Mouse (Mus musculus) urinary bladder, adult 2 months (tissue): Measurements from ENCODE around the gene Cep19. TPM values are rescaled to one million over a fixed set of nuclear protein-coding genes. Genes with fewer than 3 reads are reported as not detected.
"Not testable (repeated sequence)": the region's sequence is repeated elsewhere in the genome, so short reads cannot be mapped to it uniquely, and the experiment has no call there.

Source experiments
- DNase-seq: peaks from one replicate; pipeline ENCODE4 v3.0.0; 2022; ENCODE audit warnings: low spot score
- polyA plus RNA-seq: library from polyadenylated mRNA; depleted of rRNA; stranded (reverse); fragments of >200 nt; gene quantifications from 2 replicates; pipeline ENCODE4 v1.2.3, GENCODE M21; 2012; rRNA removed

The Cep19 gene
- 19.4 and 20.3 TPM in 2 replicates for polyA plus RNA-seq

DNA sequence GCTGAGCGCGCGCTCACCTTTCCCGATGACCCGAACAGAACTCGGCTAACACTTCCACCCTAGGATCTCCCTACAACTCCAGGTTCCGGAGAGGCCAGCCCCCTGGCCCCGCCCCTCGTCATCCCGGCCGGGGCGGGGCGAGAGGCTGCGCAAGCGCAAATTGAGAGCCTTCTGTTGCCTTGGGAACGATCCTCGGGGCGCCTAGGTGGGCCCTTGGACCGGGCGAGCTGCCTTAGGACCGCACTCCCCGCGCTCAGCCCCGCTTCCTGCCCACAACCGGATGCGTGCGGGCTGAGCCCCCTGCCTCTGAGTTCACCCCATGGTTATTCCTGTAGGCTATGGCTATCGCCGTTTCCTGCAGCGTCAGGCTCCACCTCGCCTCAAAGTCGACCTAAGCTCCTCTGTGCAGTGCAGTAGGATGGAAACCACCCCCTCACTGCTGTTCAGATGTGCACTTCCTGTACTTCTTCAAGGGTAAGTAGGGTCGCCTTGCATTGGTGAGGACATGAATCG, at the start of gene Cep19, which contains the start of gene Pigx:
Gene Cep19, plus strand, starts transcription at position 163 of the 513 bp plus-strand sequence.
Gene Pigx, minus strand, starts transcription at position 103 of the 513 bp plus-strand sequence.
- DNase-seq, result peak; percentile 86

DNA sequence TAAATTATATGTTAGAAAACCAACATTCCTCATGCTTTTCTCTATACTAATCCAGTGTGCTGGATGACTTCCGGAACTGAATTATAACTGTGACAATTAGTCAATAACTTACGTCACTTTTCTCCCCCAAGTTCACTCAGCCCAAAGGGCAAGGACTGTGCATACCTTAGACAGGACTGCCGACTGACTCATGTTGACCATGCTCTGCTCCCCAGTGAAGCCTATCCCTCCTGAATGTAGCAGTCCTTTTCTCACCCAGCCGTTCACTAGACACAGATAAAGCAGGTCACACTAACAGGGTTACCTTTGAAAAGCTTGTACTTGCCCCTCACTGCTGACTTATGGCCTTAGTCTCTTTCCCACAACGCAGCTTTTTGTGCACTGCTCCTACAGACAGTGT, 40.8 kb upstream of the Cep19 start:
- no peak for DNase-seq

- no peak for DNase-seq
Measured at GRCm38 (mm10) chr16:32059840-32060523, 39.6 kb upstream of the Cep19 start.

DNA sequence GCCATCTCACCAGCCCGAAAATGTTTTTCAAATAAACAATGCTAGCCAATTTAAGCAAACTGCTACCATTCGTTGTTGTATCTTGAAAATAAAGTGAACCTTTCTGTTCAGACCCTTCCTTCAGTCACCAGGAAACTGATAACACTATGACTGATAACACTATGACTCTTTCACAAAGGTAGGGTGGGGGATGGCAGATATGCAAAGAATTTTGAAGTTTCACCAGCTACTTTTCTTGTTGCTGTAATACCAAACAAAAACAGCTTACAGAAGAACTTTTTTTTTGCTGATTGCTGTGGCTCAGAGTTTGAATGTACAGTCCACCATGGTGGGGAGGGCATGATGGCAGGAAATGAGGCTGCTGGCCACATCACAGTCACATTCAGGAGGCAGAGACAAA, 37.4 kb upstream of the Cep19 start:
- no peak for DNase-seq

GRCm38 (mm10) chr16:32063900-32064299, 35.7 kb upstream of the Cep19 start:
- no peak for DNase-seq

DNA sequence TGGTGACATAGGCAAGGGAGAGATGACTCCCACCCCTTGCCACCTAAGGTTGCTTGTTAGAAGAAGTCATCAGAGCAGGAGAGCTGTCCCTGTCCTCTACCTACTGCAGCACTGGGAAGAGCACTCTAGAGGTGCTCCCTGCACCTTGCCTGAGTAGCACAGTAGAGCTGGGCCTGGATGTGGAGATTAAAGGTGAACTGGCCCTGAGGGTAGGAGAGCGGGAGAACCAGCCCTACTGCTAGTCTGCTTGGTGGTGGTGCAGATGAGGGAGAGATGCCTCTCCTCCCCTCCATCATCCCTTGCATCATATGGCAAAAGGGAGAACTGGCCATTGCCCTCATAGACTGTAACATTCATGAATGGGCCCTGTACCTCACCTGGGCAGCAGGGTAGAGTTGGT, 32.7 kb upstream of the Cep19 start:
- DNase-seq, result no peak

DNA sequence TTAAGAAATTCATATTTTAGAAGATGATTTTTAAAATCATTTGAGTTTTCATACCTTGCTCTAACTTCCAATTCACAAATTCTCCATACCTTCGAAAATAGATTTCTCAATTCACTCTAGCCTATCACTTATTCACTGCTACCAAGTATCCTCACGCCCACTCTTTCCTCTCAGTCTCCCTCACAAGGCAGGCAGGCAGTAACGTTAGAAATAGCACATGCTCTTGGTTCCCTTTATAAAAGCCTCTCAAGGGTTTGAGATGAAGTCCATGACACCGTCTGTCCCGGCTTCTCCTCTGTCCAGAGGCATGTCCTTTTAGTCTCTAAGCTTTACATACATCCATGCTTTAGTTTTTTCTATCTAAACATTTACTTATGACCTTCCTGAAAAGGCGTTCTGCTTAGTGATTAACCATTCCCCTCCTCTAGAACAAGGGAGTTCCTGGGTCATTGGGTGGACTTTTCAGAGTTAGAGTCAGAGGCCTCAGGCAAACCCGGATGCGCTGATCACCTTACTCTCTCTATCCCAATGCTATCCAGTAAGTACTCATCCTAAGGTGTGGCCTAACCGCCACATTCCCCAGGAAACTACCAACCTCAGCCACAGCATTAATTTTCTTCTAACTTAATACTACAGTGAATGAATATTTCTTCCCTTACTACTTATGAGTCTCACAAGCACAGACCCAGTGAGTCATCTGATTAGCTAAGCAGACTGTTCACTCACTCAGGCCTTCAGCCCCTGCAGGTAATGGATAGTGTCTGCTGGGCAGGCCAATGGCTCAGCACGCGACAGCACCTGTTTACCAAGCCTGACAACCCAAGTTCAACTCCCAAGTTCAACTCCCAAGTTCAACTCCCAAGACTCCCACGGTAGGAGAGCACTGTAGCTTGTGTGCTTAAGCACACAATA, 31.0 kb upstream of the Cep19 start:
- no peak for DNase-seq

DNA sequence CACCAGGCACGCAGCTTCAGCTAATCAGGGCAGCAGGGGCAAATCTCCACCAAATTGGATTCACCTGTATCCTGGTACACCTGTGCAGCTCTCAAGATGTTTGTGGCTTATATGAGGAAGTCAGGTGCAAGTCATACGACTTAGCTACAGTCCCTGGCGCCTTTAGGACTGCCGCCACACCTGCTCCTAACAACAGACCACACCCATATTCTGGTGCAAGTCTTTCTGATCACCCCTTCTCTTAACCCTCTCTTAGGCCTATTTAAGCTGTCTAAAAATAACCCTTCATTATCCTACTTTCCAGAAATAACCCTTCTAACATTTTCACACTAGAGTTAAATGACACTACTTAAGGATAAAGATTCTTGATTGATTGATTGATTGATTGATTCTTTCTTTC, 29.5 kb upstream of the Cep19 start:
- DNase-seq, result not testable (repeated sequence)

DNA sequence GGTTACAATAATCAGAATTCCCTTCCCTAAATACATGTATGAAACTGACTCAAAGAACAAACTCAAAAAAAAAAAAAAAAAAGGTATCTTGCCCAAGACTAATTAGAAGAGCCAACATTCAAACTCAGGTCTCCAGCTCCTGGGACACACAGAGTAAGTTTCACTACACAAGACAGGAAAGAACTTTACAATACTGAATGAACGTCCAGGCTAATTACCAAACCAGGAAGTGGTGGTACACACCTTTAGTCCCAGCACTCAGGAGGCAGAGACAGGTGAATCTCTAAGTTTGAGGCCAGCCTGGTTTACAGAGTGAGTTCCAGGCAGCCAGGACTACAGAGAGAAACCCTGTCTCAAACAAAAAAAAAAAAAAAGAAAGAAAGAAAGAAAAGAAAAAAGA, 23.8 kb upstream of the Cep19 start:
- DNase-seq, result no peak

GRCm38 (mm10) chr16:32076406-32076805, 23.2 kb upstream of the Cep19 start:
- no peak for DNase-seq

- DNase-seq, result no peak
Measured at GRCm38 (mm10) chr16:32077648-32078407, 21.8 kb upstream of the Cep19 start.

- DNase-seq, result no peak
Measured at GRCm38 (mm10) chr16:32078408-32078990, 21.1 kb upstream of the Cep19 start.

GRCm38 (mm10) chr16:32078991-32079511, 20.5 kb upstream of the Cep19 start, which contains the start of gene Pak2:
Gene Pak2 (minus strand): TSS chr16:32079342.
- peak; percentile 92 for DNase-seq

DNA sequence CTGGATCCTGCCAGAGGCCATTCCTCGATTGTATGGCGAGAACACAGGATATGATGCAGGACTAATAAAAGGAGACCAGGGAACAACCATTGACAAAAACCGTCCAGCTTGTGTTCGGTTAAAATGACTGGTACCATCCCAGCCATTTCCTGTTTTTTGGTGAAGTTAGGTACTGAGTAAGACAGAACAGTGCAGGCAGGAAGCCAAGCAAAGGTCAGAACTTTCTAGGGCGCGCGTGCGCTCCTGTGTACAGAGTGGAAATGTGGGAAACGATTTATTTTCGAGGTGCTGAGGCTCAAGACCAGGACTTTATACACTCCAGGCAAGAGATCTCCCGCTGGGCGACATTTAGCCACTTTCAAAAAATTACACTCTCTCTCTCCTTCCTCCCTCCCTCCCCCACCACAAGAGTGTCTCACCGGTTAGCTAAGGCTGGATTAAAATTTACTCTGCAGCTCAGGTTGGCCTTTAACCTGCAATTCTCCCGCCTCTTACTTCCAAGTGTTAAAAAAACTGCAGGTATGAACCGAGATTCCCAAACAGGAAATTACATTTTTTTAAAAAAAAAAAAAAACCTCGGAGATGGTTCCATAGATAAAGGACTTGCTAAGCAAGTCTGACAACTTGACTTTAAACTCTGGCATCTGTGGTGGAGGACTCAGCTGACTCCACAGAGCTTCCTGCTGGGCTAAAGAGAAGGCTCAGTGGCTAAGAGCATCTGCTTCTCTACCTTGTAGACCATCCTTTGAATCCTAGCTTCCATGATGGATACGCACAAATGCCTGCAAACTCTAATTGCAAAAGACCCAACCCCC, 11.8 kb upstream of the Cep19 start:
- no peak for DNase-seq

DNA sequence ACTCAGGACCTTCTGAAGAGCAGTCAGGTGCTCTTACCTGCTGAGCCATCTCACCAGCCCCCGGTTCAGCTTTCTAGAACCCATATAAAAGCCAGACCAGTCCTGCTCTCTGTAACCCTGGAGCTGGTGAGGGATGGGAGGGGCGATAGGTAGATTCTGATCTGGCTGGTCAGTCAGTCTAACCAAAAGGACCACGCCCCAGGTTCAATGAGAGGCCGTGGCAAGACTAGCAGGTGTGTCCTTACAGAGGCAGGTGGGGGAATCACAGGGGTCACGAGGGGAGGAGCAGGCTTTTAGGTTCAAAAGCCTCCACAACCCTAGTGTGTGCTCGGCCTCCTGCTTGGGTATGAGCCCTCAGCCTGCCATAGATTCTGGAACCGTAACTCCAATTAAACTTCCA, 8.1 kb upstream of the Cep19 start:
- no peak for DNase-seq

- not testable (repeated sequence) for DNase-seq
Measured at GRCm38 (mm10) chr16:32097757-32098156, 1.8 kb upstream of the Cep19 start.

GRCm38 (mm10) chr16:32098897-32099637, 533 bp upstream of the Cep19 start:
- DNase-seq, result no peak

DNA sequence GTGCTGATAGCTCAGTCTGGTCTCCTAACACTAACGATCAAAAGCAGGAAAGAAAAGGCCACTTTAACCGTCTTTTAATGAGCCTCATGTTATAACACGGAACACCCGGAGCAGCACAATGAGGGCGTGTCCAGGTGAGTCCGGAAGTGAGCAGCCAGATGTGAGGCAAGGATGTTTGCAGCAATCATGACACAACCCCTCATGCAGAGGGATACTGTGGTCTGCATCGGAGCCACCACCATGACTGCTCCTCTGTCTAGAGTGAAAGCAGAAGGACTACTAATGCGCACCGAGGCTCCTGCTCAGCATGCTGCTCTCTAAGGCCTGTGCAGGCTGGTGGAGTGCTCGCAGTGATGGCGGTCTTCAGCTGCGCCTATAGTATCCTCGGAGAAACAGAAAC, 2.7 kb downstream of the Cep19 start:
- DNase-seq, result no peak

- no peak for DNase-seq
Measured at GRCm38 (mm10) chr16:32105698-32106097, 6.1 kb downstream of the Cep19 start.
